Mouse (Mus musculus) myocyte (in vitro differentiated cells): ENCODE results near the gene B3galt4. TPM values are rescaled to one million over a fixed set of nuclear protein-coding genes. Genes with fewer than 3 reads are reported as not detected.

Source experiments
- H3K27me3 ChIP-seq: one replicate; pipeline ENCODE4 v1.6.1; 2011; ENCODE audit not compliant: control insufficient read depth, insufficient read depth, insufficient read length
- H3K36me3 ChIP-seq: one replicate; pipeline ENCODE4 v1.6.1; 2011; ENCODE audit not compliant: control insufficient read depth, insufficient read depth
- H3K4me2 ChIP-seq: one replicate; pipeline ENCODE4 v1.6.1; 2011; ENCODE audit warnings: low read depth, control low read depth
- H3K4me3 ChIP-seq: one replicate; pipeline ENCODE4 v1.5.1; 2011; ENCODE audit warnings: mild to moderate bottlenecking, control low read depth, moderate library complexity
- H3K79me2 ChIP-seq: one replicate; pipeline ENCODE4 v1.6.1; 2011; ENCODE audit not compliant: control insufficient read depth, insufficient read depth
- H3ac ChIP-seq: one replicate; pipeline ENCODE4 v1.6.1; 2011; ENCODE audit not compliant: control insufficient read depth, insufficient read length
- CEBPB ChIP-seq: IDR thresholded peaks from 2 replicates; pipeline ENCODE4 v1.6.1; 2011; ENCODE audit warnings: mild to moderate bottlenecking, moderate library complexity; ENCODE audit not compliant: poor library complexity, insufficient read depth, severe bottlenecking
- E2F4 ChIP-seq: IDR thresholded peaks from one replicate; pipeline ENCODE4 v1.6.1; 2011; ENCODE audit warnings: mild to moderate bottlenecking, control low read depth, moderate library complexity; ENCODE audit not compliant: insufficient read depth
- MAX ChIP-seq: IDR thresholded peaks from one replicate; pipeline ENCODE4 v1.6.1; 2011; ENCODE audit warnings: low read depth, mild to moderate bottlenecking, control low read depth
- MYOD1 ChIP-seq, 3 experiments: IDR thresholded peaks; one replicate each; pipeline ENCODE4 v1.6.1; 2011; ENCODE audit warnings: control low read depth in 2 of 3, low read depth in 2 of 3, mild to moderate bottlenecking in 2 of 3, moderate library complexity in 1 of 3; ENCODE audit not compliant: insufficient read length in 2 of 3, control insufficient read depth in 1 of 3
- MYOG ChIP-seq, 3 experiments: IDR thresholded peaks; one replicate each; pipeline ENCODE4 v1.6.1; 2011; ENCODE audit warnings: control low read depth in 2 of 3, low read depth in 2 of 3, mild to moderate bottlenecking in 2 of 3; ENCODE audit not compliant: insufficient read length in 2 of 3, control insufficient read depth in 1 of 3, insufficient read depth in 1 of 3
- POLR2A ChIP-seq: IDR thresholded peaks from one replicate; pipeline ENCODE4 v1.6.1; 2011; ENCODE audit warnings: low read depth, mild to moderate bottlenecking, control low read depth, moderate library complexity; ENCODE audit not compliant: insufficient read length
- POLR2AphosphoS2 ChIP-seq: IDR thresholded peaks from one replicate; pipeline ENCODE4 v1.6.1; 2011; ENCODE audit warnings: low read depth, control low read depth; ENCODE audit not compliant: insufficient read length
- REST ChIP-seq: IDR thresholded peaks from one replicate; pipeline ENCODE4 v1.6.1; 2011; ENCODE audit warnings: mild to moderate bottlenecking, control low read depth, moderate library complexity; ENCODE audit not compliant: insufficient read depth, insufficient read length
- SRF ChIP-seq: IDR thresholded peaks from one replicate; pipeline ENCODE4 v1.6.1; 2011; ENCODE audit warnings: low read depth; ENCODE audit not compliant: control insufficient read depth, insufficient read length
- TCF12 ChIP-seq: IDR thresholded peaks from one replicate; pipeline ENCODE4 v1.6.1; 2011; ENCODE audit warnings: mild to moderate bottlenecking, control low read depth; ENCODE audit not compliant: poor library complexity, insufficient read depth, severe bottlenecking
- TCF3 ChIP-seq: IDR thresholded peaks from one replicate; pipeline ENCODE4 v1.6.1; 2011; ENCODE audit warnings: low read depth, control low read depth; ENCODE audit not compliant: insufficient read length
- USF1 ChIP-seq: IDR thresholded peaks from one replicate; pipeline ENCODE4 v1.6.1; 2011; ENCODE audit warnings: low read depth, mild to moderate bottlenecking, control low read depth, moderate library complexity
- polyA plus RNA-seq: library from polyadenylated mRNA; unstranded; fragments of >200 nt; fragmentation: generic; extraction: Trizol; gene quantifications from one replicate; pipeline ENCODE4 v1.2.1, GENCODE M21; 2012; ENCODE audit warnings: missing spikeins

The B3galt4 gene
- polyA plus RNA-seq, 1 experiment: 1.2 TPM

GRCm38 (mm10) chr17:33980181-33981035 is 29.1 kb upstream of the B3galt4 start:
- Histone ChIP-seq H3K36me3 (no peaks in the 10 kb centered on the region), H3K27me3 (peaks cover 14% of the 10 kb centered on the region), H3K79me2 (no peaks in the 10 kb centered on the region), H3ac (no peak overlapping the region), H3K4me2 (no peak overlapping the region), H3K4me3 (no peak overlapping the region)
- no peak for TF ChIP-seq POLR2A
- TF ChIP-seq MYOG (IDR thresholded peaks at IDR 0.05; ENCODE audit: control insufficient read depth in 1 of 3, insufficient read depth in 1 of 3, insufficient read length in 2 of 3, low read depth in 2 of 3): no peak
- TF ChIP-seq SRF: no peak
- no peak for TF ChIP-seq TCF12
- TF ChIP-seq MYOD1 (IDR thresholded peaks at IDR 0.05; ENCODE audit: control insufficient read depth in 1 of 3, insufficient read length in 2 of 3, low read depth in 2 of 3): no peak
- no peak for TF ChIP-seq E2F4
- no peak for TF ChIP-seq CEBPB
- no peak for TF ChIP-seq MAX
- no peak for TF ChIP-seq TCF3
- no peak for TF ChIP-seq REST
- no peak for TF ChIP-seq POLR2AphosphoS2
- no peak for TF ChIP-seq USF1

GRCm38 (mm10) chr17:33979512-33980050 is 28.3 kb upstream of the B3galt4 start:
- H3K79me2 ChIP-seq: no peaks in the 10 kb centered on the region

GRCm38 (mm10) chr17:33978631-33979031 is 27.3 kb upstream of the B3galt4 start:
- TF ChIP-seq TCF12 (no peak), REST (no peak), MAX (no peak), E2F4 (no peak), MYOD1 (IDR thresholded peaks at IDR 0.05; ENCODE audit: control insufficient read depth in 1 of 3, insufficient read length in 2 of 3, low read depth in 2 of 3) (no peak), POLR2AphosphoS2 (no peak), MYOG (IDR thresholded peaks at IDR 0.05; ENCODE audit: control insufficient read depth in 1 of 3, insufficient read depth in 1 of 3, insufficient read length in 2 of 3, low read depth in 2 of 3) (no peak), CEBPB (no peak), SRF (no peak), TCF3 (no peak), USF1 (no peak), POLR2A (no peak)
- Histone ChIP-seq H3ac (no peak overlapping the region), H3K4me3 (no peak overlapping the region), H3K27me3 (peaks cover 23% of the 10 kb centered on the region), H3K4me2 (peak overlapping the region; percentile 66), H3K36me3 (no peaks in the 10 kb centered on the region), H3K79me2 (no peaks in the 10 kb centered on the region)

More at GRCm38 (mm10) chr17:33979512-33980050, 28.3 kb upstream of the B3galt4 start:
- H3K4me3 ChIP-seq: no peak overlapping the region
- no peaks in the 10 kb centered on the region for H3K36me3 ChIP-seq
- no peak overlapping the region for H3ac ChIP-seq
- no peak overlapping the region for H3K4me2 ChIP-seq
- TF ChIP-seq USF1 (no peak), MAX (no peak), POLR2AphosphoS2 (no peak), MYOG (IDR thresholded peaks at IDR 0.05; ENCODE audit: control insufficient read depth in 1 of 3, insufficient read depth in 1 of 3, insufficient read length in 2 of 3, low read depth in 2 of 3) (no peak), CEBPB (no peak), REST (no peak), E2F4 (no peak), SRF (no peak), POLR2A (no peak), TCF12 (no peak), TCF3 (no peak), MYOD1 (IDR thresholded peaks at IDR 0.05; ENCODE audit: control insufficient read depth in 1 of 3, insufficient read length in 2 of 3, low read depth in 2 of 3) (no peak)
- H3K27me3 ChIP-seq: peaks cover 18% of the 10 kb centered on the region

- H3K4me2 ChIP-seq: peak overlapping the region; percentile 66
- no peaks in the 10 kb centered on the region for H3K36me3 ChIP-seq
- TF ChIP-seq REST (no peak), MYOG (IDR thresholded peaks at IDR 0.05; ENCODE audit: control insufficient read depth in 1 of 3, insufficient read depth in 1 of 3, insufficient read length in 2 of 3, low read depth in 2 of 3) (no peak), POLR2A (no peak), MAX (no peak), USF1 (no peak), E2F4 (no peak), CEBPB (no peak), TCF3 (no peak), MYOD1 (IDR thresholded peaks at IDR 0.05; ENCODE audit: control insufficient read depth in 1 of 3, insufficient read length in 2 of 3, low read depth in 2 of 3) (no peak), SRF (no peak), POLR2AphosphoS2 (no peak)
- no peak overlapping the region for H3K4me3 ChIP-seq
- peaks cover 23% of the 10 kb centered on the region for H3K27me3 ChIP-seq
- no peak overlapping the region for H3ac ChIP-seq
- no peaks in the 10 kb centered on the region for H3K79me2 ChIP-seq
Observed at GRCm38 (mm10) chr17:33977861-33978557, 26.7 kb upstream of the B3galt4 start.
